Mouse (Mus musculus) monocyte, adult 5-6 weeks (primary cell): Measurements from ENCODE around the gene Lefty1. TPM values are rescaled to one million over a fixed set of nuclear protein-coding genes. Genes with fewer than 3 reads are reported as not detected.
"Not testable (repeated sequence)": the region's sequence is repeated elsewhere in the genome, so short reads cannot be mapped to it uniquely, and the experiment has no call there.

Source experiments
- ATAC-seq: fragments of 153-309, 156-312 bp; replicated peaks from 2 replicates; pipeline ENCODE4 v1.8.0; 2017; ENCODE audit warnings: mild to moderate bottlenecking; ENCODE audit not compliant: low TSS enrichment, insufficient number of reproducible peaks, severe bottlenecking, poor library complexity, low FRiP score
- total RNA-seq: library from RNA; stranded (forward); fragments of 200-1000, 200-491, 200-594 nt; gene quantifications from 3 replicates; pipeline ENCODE4 v1.2.3, GENCODE M21; 2017

The Lefty1 gene
- total RNA-seq, 1 experiment from 2014 or later, result not detected

DNA sequence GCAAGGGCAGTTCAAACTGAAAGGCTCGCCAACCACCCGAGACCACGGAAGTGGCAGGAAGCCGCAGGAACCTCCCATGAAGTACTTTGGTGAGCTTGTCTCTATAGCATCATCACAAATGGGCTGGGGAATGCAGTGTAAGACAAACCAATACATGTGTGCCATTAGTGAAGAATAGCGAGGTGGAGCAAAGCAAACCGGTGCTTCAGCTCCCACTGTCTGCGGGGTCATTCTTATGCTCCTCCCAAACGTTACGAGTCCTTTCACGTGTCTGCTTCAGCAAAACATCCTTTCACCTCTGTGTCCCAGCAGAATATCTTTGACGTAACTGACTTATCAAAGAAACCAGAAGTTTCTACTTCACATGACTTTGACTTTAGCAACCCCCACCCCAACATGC is 18.4 kb upstream of the Lefty1 start:
- no peak for ATAC-seq

DNA sequence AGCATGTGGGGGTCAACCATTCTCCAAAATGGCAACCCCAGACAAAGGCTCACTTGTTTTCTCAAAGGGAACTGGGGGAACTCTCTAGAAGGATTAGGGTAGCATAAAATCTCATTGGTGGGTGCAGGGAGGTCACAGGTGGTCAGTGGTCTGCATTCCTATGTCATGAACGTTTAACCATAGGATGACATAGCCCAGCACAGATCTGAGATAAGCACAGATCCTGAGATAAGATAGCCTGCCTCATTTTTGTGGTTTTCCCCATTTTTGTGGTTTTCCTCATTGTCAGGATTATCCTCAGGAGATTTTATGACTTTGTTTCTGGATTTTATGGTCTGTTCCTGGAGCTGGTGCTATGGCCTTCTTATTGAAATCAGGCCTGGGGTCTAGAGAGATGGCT is 17.8 kb upstream of the Lefty1 start:
- no peak for ATAC-seq

DNA sequence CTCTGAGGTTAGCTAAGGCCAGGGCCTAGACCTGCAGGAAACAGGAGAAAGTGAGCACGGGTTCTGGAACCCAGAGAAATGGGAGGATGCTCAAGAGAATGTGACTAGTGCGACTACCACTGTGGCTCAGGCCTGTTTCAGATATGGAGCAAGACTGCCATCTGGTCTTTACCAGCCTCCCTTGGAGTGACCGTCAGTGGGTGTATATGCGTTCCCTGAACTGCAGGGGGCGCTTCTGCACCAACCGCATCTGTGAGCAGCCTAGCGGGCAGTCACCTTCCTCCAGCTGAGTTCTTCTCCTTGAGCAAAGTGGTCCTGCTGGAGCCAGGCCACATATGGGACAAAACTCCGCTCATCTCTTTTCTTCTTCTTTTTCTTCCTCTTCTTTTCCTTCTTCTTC is 15.1 kb upstream of the Lefty1 start:
- ATAC-seq, result no peak

DNA sequence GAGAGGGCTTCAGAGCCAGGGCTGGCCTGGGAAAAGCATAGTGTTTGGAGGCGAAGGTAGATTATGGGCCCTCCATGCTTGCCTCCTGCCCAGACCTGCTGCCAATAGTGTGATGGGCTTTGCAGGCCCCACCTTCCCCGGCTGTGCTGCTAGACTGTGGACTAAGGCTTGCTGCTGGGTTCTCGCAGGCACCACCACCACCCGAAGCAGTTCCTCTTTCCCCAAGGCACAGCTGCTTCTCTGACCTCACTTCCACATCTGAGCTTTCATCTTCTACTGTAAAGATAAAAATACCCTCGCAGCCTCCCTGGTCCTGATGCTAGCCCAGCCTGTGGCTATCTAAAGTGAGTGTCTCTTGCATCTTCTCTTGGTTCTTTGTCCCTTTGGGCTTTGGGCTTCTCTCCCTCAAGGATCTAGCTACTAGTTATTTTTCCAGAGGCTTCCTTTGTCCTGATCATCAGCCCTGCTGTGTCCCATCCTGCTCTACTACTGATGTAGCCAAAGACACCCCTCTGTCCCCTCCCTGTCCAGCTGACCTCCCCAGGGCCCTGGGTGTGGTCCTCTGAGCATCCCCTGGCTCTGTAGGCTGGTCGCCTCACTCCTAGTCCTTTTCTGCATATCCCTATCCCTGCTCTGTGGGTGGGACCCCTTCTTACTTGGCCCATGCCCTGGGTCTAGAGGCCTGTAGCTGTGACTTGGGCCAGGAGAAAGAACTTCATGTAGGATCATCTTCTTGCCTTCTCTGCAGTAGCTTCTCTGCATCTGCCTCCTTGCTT is 12.4 kb upstream of the Lefty1 start:
- ATAC-seq, result peak; percentile 89

DNA sequence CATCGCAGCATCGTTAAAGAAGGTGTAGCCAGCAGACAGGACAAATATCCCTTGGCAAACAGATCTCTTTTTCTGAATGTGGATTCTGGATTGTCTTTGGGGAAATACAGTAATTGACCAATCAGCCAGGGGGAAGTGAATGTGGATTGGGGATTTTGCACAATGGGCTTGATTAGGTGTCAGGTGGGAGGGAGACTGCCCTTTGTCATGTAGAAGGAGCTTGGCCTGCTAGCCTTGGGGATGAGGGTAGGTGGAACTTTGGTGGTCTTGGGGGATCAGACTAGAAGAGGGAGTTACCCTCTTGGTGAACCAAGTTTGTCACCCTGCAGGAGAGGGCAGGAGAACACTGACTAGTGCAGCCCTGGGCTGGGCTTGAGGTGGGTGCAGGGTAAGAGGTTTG is 10.1 kb upstream of the Lefty1 start:
- ATAC-seq, result no peak

DNA sequence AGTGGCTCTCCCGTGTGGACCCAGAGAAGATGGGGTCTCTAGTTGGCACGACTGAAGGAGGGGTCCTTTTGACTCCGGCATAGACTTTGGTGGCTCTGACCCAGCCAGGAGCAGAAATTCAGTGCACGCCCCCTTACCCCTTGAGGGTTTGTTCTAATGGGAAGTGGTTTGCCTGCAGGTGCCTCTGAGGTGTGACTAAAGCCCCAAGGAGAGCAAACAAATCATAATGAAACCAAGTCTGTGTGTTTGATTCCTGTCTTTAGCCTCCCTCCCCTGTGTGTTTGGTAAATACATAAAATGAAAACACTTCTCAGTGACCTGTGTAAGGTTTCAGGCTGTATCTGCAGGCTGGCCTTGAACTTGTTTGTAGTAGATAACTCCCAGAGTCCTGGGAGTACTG is 8.5 kb upstream of the Lefty1 start:
- no peak for ATAC-seq

DNA sequence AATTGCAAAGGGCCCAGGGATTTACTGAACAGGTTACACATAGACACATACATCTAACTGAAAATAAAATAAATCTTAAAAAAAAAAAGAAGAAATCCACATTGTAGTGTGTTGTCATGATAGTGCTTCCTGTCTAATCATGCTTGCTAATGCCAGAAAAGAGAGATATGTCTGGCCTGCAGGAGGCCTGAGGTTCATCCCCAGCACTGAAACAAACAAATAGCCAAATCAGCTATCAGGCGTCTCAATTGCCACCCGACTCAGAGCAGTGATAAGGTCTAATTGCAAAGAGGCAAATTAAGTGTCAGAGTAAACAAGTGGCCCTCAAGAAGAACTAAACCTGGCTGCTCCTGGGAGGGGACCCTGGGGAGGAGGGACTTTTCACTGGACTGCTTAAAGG is 5.2 kb upstream of the Lefty1 start:
- ATAC-seq, result no peak

DNA sequence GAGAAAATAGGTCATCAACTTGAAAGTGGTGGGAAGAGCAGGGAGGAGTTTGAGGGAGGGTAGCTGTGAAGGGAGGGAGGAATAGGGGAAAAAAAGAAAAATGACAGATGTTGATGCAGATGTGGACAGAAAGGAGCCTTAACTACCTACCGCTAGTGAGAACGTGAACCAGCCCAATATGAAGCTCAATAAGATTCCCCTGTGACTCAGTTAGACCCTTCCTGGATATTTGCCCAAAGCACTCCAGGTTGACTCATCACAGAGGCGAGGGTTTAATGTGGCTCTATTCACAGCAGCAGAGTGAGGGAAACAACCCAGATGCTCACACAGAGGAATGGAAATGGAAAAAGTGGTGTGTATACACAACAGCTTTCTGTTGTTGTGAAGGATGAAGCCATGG is 3.7 kb upstream of the Lefty1 start:
- no peak for ATAC-seq

DNA sequence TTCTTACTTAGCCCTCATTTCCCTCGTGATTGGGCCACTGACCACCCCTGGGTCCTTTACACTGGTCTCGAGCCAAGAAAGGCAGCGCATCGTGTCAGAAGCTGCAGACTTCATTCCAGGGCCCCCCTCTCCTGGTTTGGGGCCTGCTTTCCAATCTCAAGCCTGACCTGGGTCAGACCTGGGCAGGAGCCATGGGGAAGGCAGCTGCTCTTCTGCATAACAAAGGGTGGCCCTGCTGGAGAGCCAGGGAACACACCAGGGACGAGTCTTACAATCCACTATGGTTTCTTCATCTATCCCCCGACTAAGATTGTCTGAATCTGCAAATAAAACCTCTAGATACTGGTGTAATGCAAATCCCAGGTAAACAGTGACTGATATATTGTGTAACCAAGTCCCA is 1.2 kb upstream of the Lefty1 start:
- no peak for ATAC-seq

DNA sequence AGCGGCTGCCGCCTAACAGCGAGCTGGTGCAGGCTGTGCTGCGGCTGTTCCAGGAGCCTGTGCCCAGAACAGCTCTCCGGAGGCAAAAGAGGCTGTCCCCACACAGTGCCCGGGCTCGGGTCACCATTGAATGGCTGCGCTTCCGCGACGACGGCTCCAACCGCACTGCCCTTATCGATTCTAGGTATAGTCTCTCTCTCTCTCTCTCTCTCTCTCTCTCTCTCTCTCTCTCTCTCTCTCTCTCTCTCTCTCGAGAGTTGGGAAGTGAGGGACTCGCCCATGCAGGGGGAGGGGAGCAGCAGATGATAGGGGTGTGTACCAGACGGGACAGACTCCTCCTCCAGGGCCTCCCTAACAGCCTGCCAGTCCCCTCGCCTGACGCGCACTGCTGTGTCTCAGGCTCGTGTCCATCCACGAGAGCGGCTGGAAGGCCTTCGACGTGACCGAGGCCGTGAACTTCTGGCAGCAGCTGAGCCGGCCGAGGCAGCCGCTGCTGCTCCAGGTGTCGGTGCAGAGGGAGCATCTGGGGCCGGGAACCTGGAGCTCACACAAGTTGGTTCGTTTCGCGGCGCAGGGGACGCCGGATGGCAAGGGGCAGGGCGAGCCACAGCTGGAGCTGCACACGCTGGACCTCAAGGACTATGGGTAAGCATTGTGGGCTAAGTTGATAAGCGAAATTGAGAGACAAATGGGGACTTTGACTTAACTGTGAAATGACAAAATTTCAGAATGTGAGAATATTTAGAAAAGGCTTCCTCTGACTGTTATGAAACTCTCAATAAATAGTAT is 2.0 kb downstream of the Lefty1 start:
- ATAC-seq, result peak; percentile 40; the same call in 1 of the 2 replicates

DNA sequence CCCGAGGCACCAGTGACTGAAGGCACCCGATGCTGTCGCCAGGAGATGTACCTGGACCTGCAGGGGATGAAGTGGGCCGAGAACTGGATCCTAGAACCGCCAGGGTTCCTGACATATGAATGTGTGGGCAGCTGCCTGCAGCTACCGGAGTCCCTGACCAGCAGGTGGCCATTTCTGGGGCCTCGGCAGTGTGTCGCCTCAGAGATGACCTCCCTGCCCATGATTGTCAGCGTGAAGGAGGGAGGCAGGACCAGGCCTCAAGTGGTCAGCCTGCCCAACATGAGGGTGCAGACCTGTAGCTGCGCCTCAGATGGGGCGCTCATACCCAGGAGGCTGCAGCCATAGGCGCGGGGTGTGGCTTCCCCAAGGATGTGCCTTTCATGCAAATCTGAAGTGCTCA is 2.8 kb downstream of the Lefty1 start:
- not testable (repeated sequence) for ATAC-seq

DNA sequence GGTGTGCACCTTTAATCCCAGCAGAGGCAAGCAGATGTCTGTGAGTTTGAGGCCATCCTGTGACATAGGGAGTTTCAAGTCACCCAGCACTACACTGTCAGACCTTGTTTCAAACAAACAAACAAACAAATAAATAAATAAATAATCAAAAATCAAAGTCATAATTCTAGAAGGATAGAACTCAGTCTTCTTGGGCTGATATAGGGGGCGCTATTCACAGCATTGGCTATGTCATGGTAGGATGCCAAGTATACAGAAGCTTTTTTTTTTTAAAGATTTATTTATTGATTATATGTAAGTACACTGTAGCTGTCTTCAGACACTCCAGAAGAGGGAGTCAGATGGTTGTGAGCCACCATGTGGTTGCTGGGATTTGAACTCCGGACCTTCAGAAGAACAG is 4.0 kb downstream of the Lefty1 start:
- not testable (repeated sequence) for ATAC-seq

DNA sequence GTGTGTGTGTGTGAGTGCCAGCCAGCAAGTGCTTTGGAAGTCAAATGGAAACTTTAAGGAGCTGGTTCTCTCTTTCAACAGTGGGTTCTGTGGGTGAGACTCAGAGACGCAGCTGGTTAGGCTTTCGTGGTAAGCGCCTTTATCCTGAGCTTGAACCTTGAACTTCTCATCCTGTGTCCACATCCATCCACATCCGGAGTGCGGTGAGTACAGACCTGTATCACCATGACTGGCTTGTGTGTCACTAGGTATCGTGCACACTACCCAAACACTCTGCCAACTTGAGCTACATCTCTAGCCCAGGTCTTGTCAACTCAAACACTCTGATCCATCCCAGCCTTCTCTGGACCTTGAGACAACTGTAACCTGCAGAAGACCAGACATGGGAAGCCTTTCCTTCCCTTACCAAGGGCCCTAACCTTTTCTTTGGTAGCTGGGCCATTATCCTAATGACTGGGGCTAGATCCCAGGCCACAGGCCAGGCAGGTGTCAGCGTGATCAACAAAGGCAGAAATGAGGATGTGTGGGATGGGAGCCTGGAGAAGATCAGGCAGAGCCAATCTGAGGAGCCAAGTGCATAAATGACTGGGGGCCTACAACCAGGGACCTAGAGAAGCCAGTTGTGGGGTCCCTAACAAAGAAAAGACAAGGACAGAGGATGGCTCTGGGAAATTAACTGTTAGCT is 6.1 kb downstream of the Lefty1 start:
- ATAC-seq, result no peak

DNA sequence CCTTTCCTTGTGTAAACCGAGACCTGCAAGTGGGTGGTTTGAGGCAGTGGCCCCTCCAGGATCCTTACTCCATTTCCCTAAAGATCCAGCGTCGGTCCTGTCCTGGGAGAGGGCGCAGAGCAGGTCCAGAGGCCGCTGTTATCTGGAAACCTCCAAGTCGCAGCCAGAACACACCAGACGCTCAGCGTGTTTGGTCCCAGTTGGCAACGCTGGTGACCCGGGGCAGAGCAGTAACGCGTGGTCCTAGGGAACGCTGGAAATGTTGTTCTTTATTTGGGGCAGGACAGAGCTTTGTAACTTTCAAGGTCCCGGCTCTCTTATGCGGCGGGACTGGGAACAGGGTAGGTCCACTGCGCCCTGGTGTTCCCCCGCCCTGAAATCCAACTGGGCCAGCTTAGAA is 6.9 kb downstream of the Lefty1 start:
- no peak for ATAC-seq

DNA sequence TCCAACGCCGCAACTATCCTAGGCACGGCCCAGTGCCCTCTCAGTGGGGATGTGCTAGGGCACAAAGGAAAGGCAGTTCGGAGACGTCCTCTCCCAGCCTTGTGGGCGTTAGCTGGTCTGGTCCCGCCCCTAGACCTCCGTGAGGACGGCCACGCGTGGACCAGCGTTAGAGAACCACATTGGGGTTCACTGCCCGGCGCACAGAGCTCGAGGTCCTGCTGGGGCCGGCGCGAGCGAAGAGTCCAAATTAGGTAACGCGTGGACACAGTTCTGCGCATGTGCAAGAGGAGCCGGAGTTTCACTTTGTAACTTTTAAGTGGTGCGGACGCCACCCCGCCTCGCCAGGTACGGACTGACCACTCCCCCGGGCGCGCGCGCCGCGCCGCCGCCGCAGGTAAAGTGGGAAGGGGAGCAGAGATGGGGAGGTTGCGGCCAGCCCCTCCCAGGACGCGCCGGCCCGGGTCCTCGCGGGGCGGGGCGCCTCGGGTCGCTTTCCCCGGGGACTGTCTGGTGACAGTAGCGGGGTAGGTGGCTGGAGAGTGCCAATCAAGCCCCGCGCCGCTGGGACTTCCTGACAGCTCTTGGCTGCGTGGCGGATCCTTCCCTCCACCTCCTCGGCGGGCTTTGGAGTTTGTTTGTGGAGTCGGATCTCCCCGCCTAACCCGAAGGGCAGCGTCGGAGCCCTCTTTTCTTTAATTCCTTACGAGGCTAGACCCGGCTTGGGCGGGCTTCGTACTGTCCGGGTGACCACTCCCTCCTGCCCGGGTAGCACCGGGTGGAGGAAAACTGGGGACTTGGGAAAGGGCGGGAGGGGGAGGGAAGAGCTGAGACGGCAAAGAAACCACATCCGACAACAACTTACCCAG is 7.6 kb downstream of the Lefty1 start, which contains the start of gene Tmem63a:
TSS of gene Tmem63a (plus strand) at position 179 of the 866 bp plus-strand sequence.
- ATAC-seq, result peak; percentile 54

DNA sequence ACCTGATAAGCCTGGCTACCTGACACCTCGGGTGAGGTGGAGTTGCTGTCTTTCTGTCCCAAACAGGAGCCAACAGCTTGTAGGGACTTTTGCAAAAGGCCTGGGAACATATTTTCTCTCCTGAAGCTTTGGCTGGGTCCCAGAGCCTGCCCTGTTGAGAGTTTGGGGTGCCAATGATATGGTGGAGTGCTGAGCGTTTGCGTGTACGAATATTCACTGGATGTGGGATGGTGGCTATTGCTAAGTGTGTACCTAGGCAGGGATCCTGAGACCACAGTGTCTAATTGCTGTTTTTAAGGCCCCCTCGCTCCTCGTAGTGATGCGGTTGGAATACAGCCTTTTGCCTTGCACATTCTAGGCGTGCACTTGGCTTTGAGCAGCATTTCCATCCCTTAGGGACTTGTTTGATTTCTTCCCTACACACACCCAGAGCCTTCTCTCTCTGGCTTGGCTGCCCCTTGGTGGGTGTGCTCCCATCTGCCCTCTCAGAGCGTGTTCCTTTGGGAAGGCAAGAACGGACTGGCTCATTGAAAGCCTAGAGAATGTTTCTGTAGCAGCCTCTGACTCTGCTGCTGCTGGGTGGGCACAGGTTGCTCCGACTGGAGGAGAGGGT is 8.3 kb downstream of the Lefty1 start:
- ATAC-seq, result no peak

DNA sequence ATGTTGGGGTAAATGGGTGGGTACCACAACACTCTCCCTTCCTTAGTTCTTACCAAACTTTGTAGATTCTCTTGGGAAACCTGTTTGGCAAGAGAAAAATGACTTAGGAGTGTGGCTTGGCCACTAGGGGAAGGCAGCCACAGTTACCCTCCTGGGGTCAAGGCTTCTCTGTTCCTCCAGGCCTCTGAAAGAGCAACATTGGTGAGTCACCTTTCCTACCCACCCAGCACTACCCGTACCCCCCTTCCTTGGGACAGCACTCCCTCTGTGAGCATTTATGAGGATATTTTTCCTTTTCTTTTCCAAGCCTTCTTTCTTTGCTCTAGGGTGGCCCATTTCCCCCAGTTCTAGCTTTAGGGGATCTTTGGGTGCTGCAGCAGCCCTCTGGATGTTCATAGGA is 9.1 kb downstream of the Lefty1 start:
- ATAC-seq, result no peak

DNA sequence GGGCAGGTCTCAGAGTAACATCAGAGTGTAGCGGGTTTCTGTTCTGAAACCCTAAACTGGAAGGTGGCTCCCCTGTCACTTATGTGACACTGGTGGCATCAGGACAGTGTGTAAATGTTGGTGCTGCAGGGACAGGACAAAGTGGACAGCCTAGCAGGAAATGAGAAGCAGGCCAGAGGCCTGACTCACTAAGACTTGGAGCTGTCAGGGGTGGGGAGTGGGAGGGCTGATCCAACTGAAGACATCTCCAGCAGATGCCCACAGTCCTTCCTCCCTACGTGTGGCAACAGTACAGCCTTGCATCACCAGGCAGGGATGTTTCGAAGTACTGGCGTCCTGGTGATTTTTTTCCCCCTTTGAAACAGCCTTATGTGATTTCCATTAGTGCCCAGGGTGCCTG is 9.7 kb downstream of the Lefty1 start:
- 0 out of 2 replicates have a peak, but pooled peaks have one; percentile 25 for ATAC-seq
